Mouse (Mus musculus) liver, embryonic 14.5 days (tissue): ENCODE results near the gene Fkbpl. TPM values are rescaled to one million over a fixed set of nuclear protein-coding genes. Genes with fewer than 3 reads are reported as not detected.

Experiments
- ATAC-seq: fragments of 200-750 bp; cut with Nextera tagmentation; 2 replicates; pipeline ENCODE4 v1.8.0; 2017; ENCODE audit warnings: moderate number of reproducible peaks, mild to moderate bottlenecking, moderate library complexity; ENCODE audit not compliant: insufficient read depth
- DNase-seq, 3 experiments: peaks; one replicate each; pipeline ENCODE4 v3.0.0-alpha.2; 2012 to 2013; ENCODE audit warnings: low read depth in 3 of 3, low spot score in 3 of 3
- H3K27ac ChIP-seq: fragments of 300-500 bp; sonication (generic); 2 replicates; pipeline ENCODE4 v1.5.1; 2014; ENCODE audit warnings: moderate library complexity, mild to moderate bottlenecking, control low read depth, inconsistent platforms
- H3K27me3 ChIP-seq: fragments of 300-500 bp; sonication (generic); 2 replicates; pipeline ENCODE4 v1.6.1; 2014; ENCODE audit warnings: mild to moderate bottlenecking, low read length, moderate library complexity; ENCODE audit not compliant: control insufficient read depth, insufficient read depth
- H3K36me3 ChIP-seq: fragments of 300-500 bp; sonication (generic); replicated peaks from 2 replicates; pipeline ENCODE4 v1.6.1; 2014; ENCODE audit warnings: low read depth; ENCODE audit not compliant: control insufficient read depth, insufficient read depth
- H3K4me1 ChIP-seq, 2 experiments: fragments of 200-500 bp in 1 of 2; fragments of 300-500 bp in 1 of 2; sonication (generic) in 1 of 2; replicated peaks; 2 replicates each; pipeline ENCODE4 v1.6.1; 2012 to 2014; ENCODE audit warnings: antibody characterized with exemption in 1 of 2, inconsistent platforms in 1 of 2, low read length in 1 of 2; ENCODE audit not compliant: control insufficient read depth in 2 of 2, insufficient read depth in 2 of 2
- H3K4me2 ChIP-seq: fragments of 300-500 bp; sonication (generic); 2 replicates; pipeline ENCODE4 v1.6.1; 2014; ENCODE audit warnings: low read depth, mild to moderate bottlenecking, control low read depth, moderate library complexity
- H3K4me3 ChIP-seq, 2 experiments: fragments of 200-500 bp in 1 of 2; fragments of 300-500 bp in 1 of 2; sonication (generic) in 1 of 2; 2 replicates each; pipeline ENCODE4 v1.5.1; 2012 to 2014; ENCODE audit warnings: low read depth in 2 of 2, low read length in 2 of 2, mild to moderate bottlenecking in 2 of 2, control low read depth in 1 of 2, inconsistent platforms in 1 of 2, moderate library complexity in 1 of 2; ENCODE audit not compliant: insufficient read depth in 1 of 2
- H3K9ac ChIP-seq: fragments of 300-500 bp; sonication (generic); replicated peaks from 2 replicates; pipeline ENCODE4 v1.6.1; 2014; ENCODE audit warnings: mild to moderate bottlenecking, control low read depth, moderate library complexity
- H3K9me3 ChIP-seq: fragments of 300-500 bp; sonication (generic); 2 replicates; pipeline ENCODE4 v1.6.1; 2016; ENCODE audit warnings: low read length, mixed read lengths; ENCODE audit not compliant: control insufficient read depth
- CTCF ChIP-seq: IDR thresholded peaks from 2 replicates; pipeline ENCODE4 v1.5.1; 2016; ENCODE audit warnings: antibody characterized with exemption, low read depth, control low read depth
- EP300 ChIP-seq: IDR thresholded peaks from 2 replicates; pipeline ENCODE4 v1.6.1; 2016; ENCODE audit warnings: antibody characterized with exemption, low read depth
- whole genome bisulfite sequencing: fragments of 180-500 bp; shearing (Covaris S2); extraction: QIAGEN DNeasy Blood & Tissue Kit; methylation state at CpG from one replicate; pipeline ENCODE4 v1.1.7; 2014; ENCODE audit not compliant: insufficient replicate concordance; 5-methylcytosine and 5-hydroxymethylcytosine counted together
- polyA plus RNA-seq, 2 experiments: library from polyadenylated mRNA; depleted of rRNA in 1 of 2; stranded (reverse) in 1 of 2; unstranded in 1 of 2; fragments of >200 nt; fragmentation: Nextera tagmentation in 1 of 2; extraction: Ambion mirVana in 1 of 2; gene quantifications; 2 replicates each; pipeline versions ENCODE4 v1.2.1 to v1.2.3; 2012 to 2014

Gene Fkbpl
- polyA plus RNA-seq, 2 experiments = 1.6 to 2.9 TPM

- Histone ChIP-seq H3K4me2 (peak within 1 kb of the TSS; percentile 86), H3K27me3 (no peaks in the 10 kb centered on the region; the same call in 1 of the 2 replicates), H3K4me3 (peak within 1 kb of the TSS; percentile 89 to 93), H3K9me3 (no peaks in the 10 kb centered on the region), H3K4me1 (peaks cover 13 to 26% of the 10 kb centered on the region in 2 experiments), H3K9ac (peak within 1 kb of the TSS; percentile 83), H3K36me3 (peaks cover 2% of the 10 kb centered on the region), H3K27ac (peak within 1 kb of the TSS; percentile 39; the same call in 1 of the 2 replicates)
- ATAC-seq (peak; percentile 96), DNase-seq (peak; percentile 97 to 98 (median 97))
- no peak for TF ChIP-seq EP300
- no peak for TF ChIP-seq CTCF
- under 1% methylated on average over 66 of the region's 66 CpGs for WGBS
Measured at GRCm38 (mm10) chr17:34646906-34647787, 2.6 kb downstream of the Fkbpl start, which contains the start of gene Atf6b. TSS of gene Atf6b (plus strand) at chr17:34647146.

GRCm38 (mm10) chr17:34648141-34648890 lies 3.8 kb downstream of the Fkbpl start:
- Histone ChIP-seq H3K4me1 (peaks cover 13 to 26% of the 10 kb centered on the region in 2 experiments), H3K4me3 (peak overlapping the region; percentile 12 to 93), H3K9ac (no peak overlapping the region), H3K27ac (no peak overlapping the region), H3K27me3 (no peaks in the 10 kb centered on the region), H3K36me3 (peaks cover 2% of the 10 kb centered on the region), H3K9me3 (no peaks in the 10 kb centered on the region), H3K4me2 (peak overlapping the region; percentile 86)
- ATAC-seq (no peak), DNase-seq (no peak)
- 74% methylated on average over 16 of the region's 16 CpGs for WGBS
- TF ChIP-seq CTCF (no peak), EP300 (no peak)

GRCm38 (mm10) chr17:34649106-34649864 lies 4.7 kb downstream of the Fkbpl start:
- Histone ChIP-seq H3K27ac (no peak overlapping the region), H3K9me3 (no peaks in the 10 kb centered on the region), H3K4me2 (no peak overlapping the region), H3K9ac (no peak overlapping the region), H3K4me3 (no peak overlapping the region), H3K36me3 (peaks cover 2% of the 10 kb centered on the region), H3K4me1 (peaks cover 13 to 24% of the 10 kb centered on the region in 2 experiments), H3K27me3 (no peaks in the 10 kb centered on the region)
- DNase-seq (no peak), ATAC-seq (no peak)
- WGBS = 77% methylated on average over 18 of the region's 18 CpGs
- TF ChIP-seq EP300 (no peak), CTCF (no peak)

- H3K27me3 ChIP-seq = no peaks in the 10 kb centered on the region
- no peak overlapping the region for H3K4me3 ChIP-seq
- no peaks in the 10 kb centered on the region for H3K9me3 ChIP-seq
- peaks cover 9 to 14% of the 10 kb centered on the region in 2 experiments for H3K4me1 ChIP-seq
- no peak overlapping the region for H3K9ac ChIP-seq
- H3K36me3 ChIP-seq = peaks cover 2% of the 10 kb centered on the region
- WGBS = 84% methylated on average over 14 of the region's 14 CpGs
- no peak overlapping the region for H3K27ac ChIP-seq
- TF ChIP-seq EP300 = no peak
- TF ChIP-seq CTCF = no peak
- no peak overlapping the region for H3K4me2 ChIP-seq
- DNase-seq = no peak
- no peak for ATAC-seq
Measured at GRCm38 (mm10) chr17:34650781-34651180, 6.2 kb downstream of the Fkbpl start.
